Mouse (Mus musculus): Measurements from ENCODE around the gene Homer1. TPM values are rescaled to one million over a fixed set of nuclear protein-coding genes. Genes with fewer than 3 reads are reported as not detected.

Homer1 gene
- polyA plus RNA-seq, 1 experiment from 2014 or later = 18.8 TPM

DNA sequence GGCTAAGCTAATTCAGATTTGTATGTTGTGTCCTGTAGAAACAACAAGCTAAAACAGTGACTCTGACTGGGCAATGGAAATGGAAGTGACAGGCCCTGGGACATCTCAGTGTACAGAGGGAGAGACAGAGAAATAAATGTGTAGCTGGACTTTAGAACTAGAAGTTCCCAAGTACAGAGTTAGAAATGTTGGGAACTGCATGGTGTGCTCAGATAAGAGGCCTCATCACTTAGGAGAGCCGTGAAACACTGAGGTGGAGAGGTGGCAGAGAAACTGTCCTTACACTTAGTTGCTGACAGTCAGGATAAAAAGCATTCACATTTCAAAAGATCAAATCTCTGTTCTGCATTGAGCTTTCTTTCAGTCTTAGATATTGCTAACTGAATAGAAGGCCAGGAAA is 9.9 kb downstream of the Homer1 start:
- H3K4me1 ChIP-seq (ENCODE audit: control insufficient read depth in 2 of 2, insufficient read depth in 2 of 2, low read length in 2 of 2) = peaks cover 0 to 44% of the 10 kb centered on the region in 2 experiments
- 11% methylated on average over 1 of the region's 1 CpGs for WGBS
- H3K9ac ChIP-seq (ENCODE audit: low read length) = peak overlapping the region; percentile 42
- no peaks in the 10 kb centered on the region for H3K27me3 ChIP-seq (ENCODE audit: control insufficient read depth, insufficient read depth, low read length)
- no peaks in the 10 kb centered on the region for H3K9me3 ChIP-seq (ENCODE audit: control insufficient read depth, low read length)
- H3K27ac ChIP-seq (replicated peaks in 1 of 2; ENCODE audit: control insufficient read depth in 1 of 2, insufficient read depth in 1 of 2, low read depth in 2 of 2, low read length in 2 of 2) = peak overlapping the region; percentile 72 to 83
- ATAC-seq (ENCODE audit: insufficient number of reproducible peaks, insufficient read depth, low FRiP score, low read depth) = no peak
- no peaks in the 10 kb centered on the region for H3K36me3 ChIP-seq (ENCODE audit: control insufficient read depth, insufficient read depth, low read length)
- peak overlapping the region; percentile 60 for H3K4me2 ChIP-seq (ENCODE audit: low read length)
- no peak overlapping the region for H3K4me3 ChIP-seq (ENCODE audit: control insufficient read depth in 1 of 2, insufficient read depth in 1 of 2, low read depth in 1 of 2, low read length in 2 of 2)

DNA sequence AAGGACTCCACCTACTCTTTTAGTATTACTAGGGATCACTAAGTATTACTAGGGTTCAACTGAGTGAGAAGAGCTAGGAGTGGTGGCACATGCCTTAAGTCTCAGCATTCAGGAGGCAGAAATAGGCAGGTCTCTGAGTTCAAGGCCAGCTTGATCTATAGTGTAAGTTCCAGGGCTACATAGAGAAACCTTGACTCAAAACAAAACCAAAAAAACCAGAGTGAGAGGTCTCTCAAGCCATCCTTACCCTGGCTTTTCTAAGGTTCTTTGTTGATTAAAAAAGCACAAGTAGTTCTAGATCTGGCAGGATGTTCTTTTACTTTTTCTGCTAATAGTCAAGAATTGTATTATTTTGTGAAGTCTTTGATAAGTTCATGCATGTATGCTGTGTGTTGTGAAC is 13.1 kb downstream of the Homer1 start:
- Histone ChIP-seq H3K36me3 (ENCODE audit: control insufficient read depth, insufficient read depth, low read length) (no peaks in the 10 kb centered on the region), H3K9ac (ENCODE audit: low read length) (no peak overlapping the region), H3K4me1 (ENCODE audit: control insufficient read depth in 2 of 2, insufficient read depth in 2 of 2, low read length in 2 of 2) (peaks cover 0 to 44% of the 10 kb centered on the region in 2 experiments), H3K9me3 (ENCODE audit: control insufficient read depth, low read length) (no peaks in the 10 kb centered on the region), H3K27ac (replicated peaks in 1 of 2; ENCODE audit: control insufficient read depth in 1 of 2, insufficient read depth in 1 of 2, low read depth in 2 of 2, low read length in 2 of 2) (no peak overlapping the region), H3K4me2 (ENCODE audit: low read length) (no peak overlapping the region), H3K4me3 (ENCODE audit: control insufficient read depth in 1 of 2, insufficient read depth in 1 of 2, low read depth in 1 of 2, low read length in 2 of 2) (no peak overlapping the region), H3K27me3 (ENCODE audit: control insufficient read depth, insufficient read depth, low read length) (no peaks in the 10 kb centered on the region)
- ATAC-seq (ENCODE audit: insufficient number of reproducible peaks, insufficient read depth, low FRiP score, low read depth) = no peak

DNA sequence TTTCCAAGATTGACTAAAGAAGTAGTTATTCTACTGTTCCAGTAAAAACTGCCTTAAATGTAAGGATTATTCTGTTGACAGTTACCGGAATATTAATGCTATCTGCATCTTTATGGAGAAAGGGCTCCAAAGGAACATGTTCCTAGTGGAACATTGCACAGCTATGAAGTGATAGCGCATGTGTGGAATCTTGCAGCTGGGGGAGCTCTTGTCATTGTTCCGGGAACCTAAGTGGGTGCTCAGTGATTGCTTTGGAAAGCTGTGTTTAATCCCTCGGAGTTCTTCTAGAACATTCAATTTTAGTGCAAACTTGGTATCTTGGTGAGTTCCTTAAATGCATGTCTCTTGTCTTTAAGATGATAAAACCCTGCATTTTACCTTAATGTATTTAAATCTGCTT is 14.9 kb downstream of the Homer1 start:
- H3K4me3 ChIP-seq (ENCODE audit: control insufficient read depth in 1 of 2, insufficient read depth in 1 of 2, low read depth in 1 of 2, low read length in 2 of 2) = no peak overlapping the region
- H3K4me2 ChIP-seq (ENCODE audit: low read length) = no peak overlapping the region
- peaks cover 0 to 33% of the 10 kb centered on the region in 2 experiments for H3K4me1 ChIP-seq (ENCODE audit: control insufficient read depth in 2 of 2, insufficient read depth in 2 of 2, low read length in 2 of 2)
- H3K9ac ChIP-seq (ENCODE audit: low read length) = no peak overlapping the region
- H3K36me3 ChIP-seq (ENCODE audit: control insufficient read depth, insufficient read depth, low read length) = no peaks in the 10 kb centered on the region
- ATAC-seq (ENCODE audit: insufficient number of reproducible peaks, insufficient read depth, low FRiP score, low read depth) = no peak
- no peaks in the 10 kb centered on the region for H3K27me3 ChIP-seq (ENCODE audit: control insufficient read depth, insufficient read depth, low read length)
- no peak overlapping the region for H3K27ac ChIP-seq (replicated peaks in 1 of 2; ENCODE audit: control insufficient read depth in 1 of 2, insufficient read depth in 1 of 2, low read depth in 2 of 2, low read length in 2 of 2)
- no peaks in the 10 kb centered on the region for H3K9me3 ChIP-seq (ENCODE audit: control insufficient read depth, low read length)
- WGBS = 34% methylated on average over 4 of the region's 4 CpGs

DNA sequence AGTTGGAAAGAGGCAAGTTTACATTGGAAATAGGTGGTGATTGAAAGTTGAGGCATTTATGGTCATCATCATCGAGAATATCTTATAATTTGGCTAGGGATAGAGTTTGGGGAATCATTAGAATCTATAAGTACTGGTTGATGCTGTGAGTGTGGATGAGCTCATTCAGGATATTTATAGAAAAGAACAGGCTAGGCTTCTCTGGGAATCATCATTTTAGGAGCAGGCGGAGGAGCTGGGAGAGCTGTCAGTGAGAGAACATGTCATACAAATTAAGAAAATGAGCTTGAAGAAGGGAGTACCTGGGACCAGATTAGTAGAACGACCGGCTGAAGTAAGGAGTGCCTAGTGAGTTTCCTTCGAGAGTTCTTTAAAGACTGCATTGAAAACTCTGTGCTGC is 20.7 kb downstream of the Homer1 start:
- peaks cover 0 to 17% of the 10 kb centered on the region in 2 experiments; a peak in 3 of 4 replicates for H3K4me1 ChIP-seq (ENCODE audit: control insufficient read depth in 2 of 2, insufficient read depth in 2 of 2, low read length in 2 of 2)
- no peaks in the 10 kb centered on the region for H3K9me3 ChIP-seq (ENCODE audit: control insufficient read depth, low read length)
- WGBS = 40% methylated on average over 5 of the region's 5 CpGs
- peak overlapping the region in 1 of 2 experiments; percentile 44; a peak in 1 of 4 replicates for H3K27ac ChIP-seq (replicated peaks in 1 of 2; ENCODE audit: control insufficient read depth in 1 of 2, insufficient read depth in 1 of 2, low read depth in 2 of 2, low read length in 2 of 2)
- H3K4me3 ChIP-seq (ENCODE audit: control insufficient read depth in 1 of 2, insufficient read depth in 1 of 2, low read depth in 1 of 2, low read length in 2 of 2) = no peak overlapping the region
- H3K27me3 ChIP-seq (ENCODE audit: control insufficient read depth, insufficient read depth, low read length) = no peaks in the 10 kb centered on the region
- no peaks in the 10 kb centered on the region for H3K36me3 ChIP-seq (ENCODE audit: control insufficient read depth, insufficient read depth, low read length)
- H3K9ac ChIP-seq (ENCODE audit: low read length) = 0 out of 2 replicates have a peak overlapping the region, but pooled peaks have one; percentile 23
- H3K4me2 ChIP-seq (ENCODE audit: low read length) = no peak overlapping the region
- no peak for ATAC-seq (ENCODE audit: insufficient number of reproducible peaks, insufficient read depth, low FRiP score, low read depth)

DNA sequence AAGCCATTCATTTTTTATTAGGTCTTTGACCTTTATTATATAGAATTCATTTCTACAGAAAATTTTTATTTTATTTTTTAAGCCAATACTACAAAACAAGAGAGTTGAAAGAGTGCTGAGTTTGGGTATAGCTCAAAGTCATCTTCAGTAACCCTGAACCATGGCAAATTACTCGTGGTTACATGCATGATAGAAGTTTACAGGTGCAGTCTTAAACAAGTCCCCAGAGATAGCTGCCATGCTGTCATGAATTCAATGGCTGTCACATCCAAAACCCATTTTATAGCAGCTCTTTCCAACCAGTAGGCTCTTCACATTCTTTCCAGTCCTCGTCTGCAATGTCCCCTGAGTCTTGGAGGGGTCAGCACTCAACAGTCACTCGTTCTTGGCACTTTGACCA is 26.9 kb downstream of the Homer1 start:
- H3K4me2 ChIP-seq (ENCODE audit: low read length) = no peak overlapping the region

DNA sequence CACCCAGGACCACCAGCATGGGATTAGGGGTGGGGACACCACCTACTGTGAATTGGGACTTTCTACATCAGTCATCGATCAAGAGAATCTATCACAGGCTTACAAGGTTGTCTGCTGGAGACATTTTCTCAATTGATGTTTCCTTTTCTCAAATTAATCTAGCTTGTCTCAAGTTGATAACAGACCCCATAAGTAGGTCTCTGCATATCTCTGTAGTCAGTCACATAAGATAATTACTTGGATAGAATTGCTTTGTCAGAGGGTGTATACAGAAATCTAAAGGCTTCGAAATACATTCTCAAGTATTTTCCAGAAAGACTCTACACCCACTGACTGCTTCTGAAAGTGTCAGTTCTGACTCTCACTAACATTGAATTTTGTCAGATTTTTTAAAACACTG is 32.3 kb downstream of the Homer1 start:
- no peaks in the 10 kb centered on the region for H3K9me3 ChIP-seq (ENCODE audit: control insufficient read depth, low read length)
- H3K4me3 ChIP-seq (ENCODE audit: control insufficient read depth in 1 of 2, insufficient read depth in 1 of 2, low read depth in 1 of 2, low read length in 2 of 2) = no peak overlapping the region
- WGBS = 85% methylated on average over 2 of the region's 2 CpGs
- no peaks in the 10 kb centered on the region for H3K36me3 ChIP-seq (ENCODE audit: control insufficient read depth, insufficient read depth, low read length)
- H3K27me3 ChIP-seq (ENCODE audit: control insufficient read depth, insufficient read depth, low read length) = no peaks in the 10 kb centered on the region
- no peak overlapping the region for H3K27ac ChIP-seq (replicated peaks in 1 of 2; ENCODE audit: control insufficient read depth in 1 of 2, insufficient read depth in 1 of 2, low read depth in 2 of 2, low read length in 2 of 2)
- no peak overlapping the region for H3K4me2 ChIP-seq (ENCODE audit: low read length)
- peaks cover under 1 to 4% of the 10 kb centered on the region in 2 experiments; a peak in 2 of 4 replicates for H3K4me1 ChIP-seq (ENCODE audit: control insufficient read depth in 2 of 2, insufficient read depth in 2 of 2, low read length in 2 of 2)
- no peak for ATAC-seq (ENCODE audit: insufficient number of reproducible peaks, insufficient read depth, low FRiP score, low read depth)
- H3K9ac ChIP-seq (ENCODE audit: low read length) = no peak overlapping the region

More for the DNA sequence above, 26.9 kb downstream of the Homer1 start:
- H3K4me1 ChIP-seq (ENCODE audit: control insufficient read depth in 2 of 2, insufficient read depth in 2 of 2, low read length in 2 of 2) = peaks cover 4 to 11% of the 10 kb centered on the region in 2 experiments; a peak in 2 of 4 replicates
- H3K36me3 ChIP-seq (ENCODE audit: control insufficient read depth, insufficient read depth, low read length) = no peaks in the 10 kb centered on the region
- no peaks in the 10 kb centered on the region for H3K27me3 ChIP-seq (ENCODE audit: control insufficient read depth, insufficient read depth, low read length)
- H3K9me3 ChIP-seq (ENCODE audit: control insufficient read depth, low read length) = no peaks in the 10 kb centered on the region
- H3K27ac ChIP-seq (replicated peaks in 1 of 2; ENCODE audit: control insufficient read depth in 1 of 2, insufficient read depth in 1 of 2, low read depth in 2 of 2, low read length in 2 of 2) = no peak overlapping the region
- no peak overlapping the region for H3K9ac ChIP-seq (ENCODE audit: low read length)
- no peak overlapping the region for H3K4me3 ChIP-seq (ENCODE audit: control insufficient read depth in 1 of 2, insufficient read depth in 1 of 2, low read depth in 1 of 2, low read length in 2 of 2)
- WGBS = 54% methylated on average over 3 of the region's 3 CpGs
- ATAC-seq (ENCODE audit: insufficient number of reproducible peaks, insufficient read depth, low FRiP score, low read depth) = no peak

DNA sequence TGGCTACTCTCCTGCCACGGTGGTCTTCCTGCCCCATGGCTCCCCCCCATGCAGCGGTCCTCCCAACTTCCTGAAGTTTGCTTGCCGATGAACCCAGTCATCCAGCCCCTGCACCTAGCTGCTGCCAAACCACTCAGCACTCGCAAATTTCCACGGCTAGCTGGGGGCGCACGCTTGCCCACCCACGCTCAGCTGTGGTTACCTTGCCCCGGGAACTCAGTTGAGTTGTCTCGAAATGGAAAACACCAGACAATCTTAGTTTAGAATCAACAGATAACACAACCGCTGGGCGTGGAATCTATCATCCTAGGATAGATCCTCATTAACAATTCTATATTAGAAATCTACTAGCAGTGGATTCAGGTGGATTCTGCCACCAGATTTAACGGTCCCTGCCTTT is 33.1 kb downstream of the Homer1 start:
- no peak overlapping the region for H3K4me2 ChIP-seq (ENCODE audit: low read length)
- H3K27ac ChIP-seq (replicated peaks in 1 of 2; ENCODE audit: control insufficient read depth in 1 of 2, insufficient read depth in 1 of 2, low read depth in 2 of 2, low read length in 2 of 2) = no peak overlapping the region
- H3K4me3 ChIP-seq (ENCODE audit: control insufficient read depth in 1 of 2, insufficient read depth in 1 of 2, low read depth in 1 of 2, low read length in 2 of 2) = no peak overlapping the region
- H3K9ac ChIP-seq (ENCODE audit: low read length) = no peak overlapping the region
- no peaks in the 10 kb centered on the region for H3K9me3 ChIP-seq (ENCODE audit: control insufficient read depth, low read length)
- no peak for ATAC-seq (ENCODE audit: insufficient number of reproducible peaks, insufficient read depth, low FRiP score, low read depth)
- no peaks in the 10 kb centered on the region for H3K36me3 ChIP-seq (ENCODE audit: control insufficient read depth, insufficient read depth, low read length)
- H3K27me3 ChIP-seq (ENCODE audit: control insufficient read depth, insufficient read depth, low read length) = no peaks in the 10 kb centered on the region
- WGBS = 92% methylated on average over 13 of the region's 13 CpGs
- H3K4me1 ChIP-seq (ENCODE audit: control insufficient read depth in 2 of 2, insufficient read depth in 2 of 2, low read length in 2 of 2) = no peaks in the 10 kb centered on the region; a peak in 1 of 4 replicates

DNA sequence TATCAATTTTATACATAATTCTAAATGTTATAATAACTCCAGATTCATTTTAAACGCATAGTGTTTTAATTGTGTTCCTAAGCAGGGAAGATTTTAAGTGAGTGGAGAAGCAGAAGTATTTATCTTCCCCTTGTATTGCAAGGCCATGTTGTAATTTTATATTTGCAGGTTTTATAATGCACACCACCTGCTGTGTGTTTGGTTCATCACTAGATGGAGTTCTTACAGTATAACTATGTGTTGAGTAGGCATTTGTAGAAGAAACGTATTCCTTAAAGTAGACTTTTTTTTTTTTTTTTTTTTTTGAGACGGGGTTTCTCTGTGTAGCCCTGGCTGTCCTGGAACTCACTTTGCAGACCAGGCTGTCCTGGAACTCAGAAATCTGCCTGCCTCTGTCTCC is 35.9 kb downstream of the Homer1 start:
- no peak for ATAC-seq (ENCODE audit: insufficient number of reproducible peaks, insufficient read depth, low FRiP score, low read depth)
- WGBS = 74% methylated on average over 3 of the region's 3 CpGs
- peaks cover 0 to 15% of the 10 kb centered on the region in 2 experiments; a peak in 3 of 4 replicates for H3K4me1 ChIP-seq (ENCODE audit: control insufficient read depth in 2 of 2, insufficient read depth in 2 of 2, low read length in 2 of 2)
- H3K9me3 ChIP-seq (ENCODE audit: control insufficient read depth, low read length) = no peaks in the 10 kb centered on the region
- no peaks in the 10 kb centered on the region for H3K36me3 ChIP-seq (ENCODE audit: control insufficient read depth, insufficient read depth, low read length)
- H3K9ac ChIP-seq (ENCODE audit: low read length) = no peak overlapping the region
- no peaks in the 10 kb centered on the region for H3K27me3 ChIP-seq (ENCODE audit: control insufficient read depth, insufficient read depth, low read length)
- no peak overlapping the region for H3K27ac ChIP-seq (replicated peaks in 1 of 2; ENCODE audit: control insufficient read depth in 1 of 2, insufficient read depth in 1 of 2, low read depth in 2 of 2, low read length in 2 of 2)
- H3K4me2 ChIP-seq (ENCODE audit: low read length) = no peak overlapping the region
- H3K4me3 ChIP-seq (ENCODE audit: control insufficient read depth in 1 of 2, insufficient read depth in 1 of 2, low read depth in 1 of 2, low read length in 2 of 2) = no peak overlapping the region

Measured in heart, embryonic 14.5 days (tissue).